Mouse (Mus musculus) lung, embryonic 16.5 days (tissue): ENCODE measurements around the gene Disc1. TPM values are rescaled to one million over a fixed set of nuclear protein-coding genes. Genes with fewer than 3 reads are reported as not detected.

Experiments used
- ATAC-seq: fragments of 200-750 bp; cut with Nextera tagmentation; 2 replicates; pipeline ENCODE4 v1.8.0; 2017; ENCODE audit warnings: low read depth, mild to moderate bottlenecking, moderate library complexity
- H3K27ac ChIP-seq: fragments of 300-500 bp; sonication (generic); 2 replicates; pipeline ENCODE4 v1.5.1; 2014; ENCODE audit warnings: mild to moderate bottlenecking, control low read depth, low read length
- H3K27me3 ChIP-seq: fragments of 300-500 bp; sonication (generic); 2 replicates; pipeline ENCODE4 v1.6.1; 2014; ENCODE audit warnings: low read depth, low read length, mixed read lengths; ENCODE audit not compliant: control insufficient read depth, insufficient read depth
- H3K36me3 ChIP-seq: fragments of 300-500 bp; sonication (generic); 2 replicates; pipeline ENCODE4 v1.6.1; 2014; ENCODE audit warnings: low read length; ENCODE audit not compliant: control insufficient read depth, insufficient read depth
- H3K4me1 ChIP-seq: fragments of 300-500 bp; sonication (generic); replicated peaks from 2 replicates; pipeline ENCODE4 v1.6.1; 2014; ENCODE audit warnings: low read length, mixed read lengths; ENCODE audit not compliant: control insufficient read depth, insufficient read depth
- H3K4me2 ChIP-seq: fragments of 300-500 bp; sonication (generic); 2 replicates; pipeline ENCODE4 v1.6.1; 2014; ENCODE audit warnings: low read depth, low read length, control low read depth
- H3K4me3 ChIP-seq: fragments of 300-500 bp; sonication (generic); 2 replicates; pipeline ENCODE4 v1.5.1; 2014; ENCODE audit warnings: mild to moderate bottlenecking, low read length, control low read depth
- H3K9ac ChIP-seq: fragments of 300-500 bp; sonication (generic); 2 replicates; pipeline ENCODE4 v1.6.1; 2014; ENCODE audit warnings: low read length, control low read depth
- H3K9me3 ChIP-seq: fragments of 300-500 bp; sonication (generic); 2 replicates; pipeline ENCODE4 v1.6.1; 2016; ENCODE audit warnings: low read length; ENCODE audit not compliant: control insufficient read depth
- WGBS: fragments of 180-500 bp; shearing (Covaris S2); extraction: QIAGEN DNeasy Blood & Tissue Kit; methylation state at CpG from one replicate; pipeline ENCODE4 v1.1.7; 2014; 5-methylcytosine and 5-hydroxymethylcytosine counted together
- polyA plus RNA-seq: library from polyadenylated mRNA; unstranded; fragments of >200 nt; fragmentation: Nextera tagmentation; extraction: Ambion mirVana; gene quantifications from 2 replicates; pipeline ENCODE4 v1.2.1, GENCODE M21; 2015

Disc1 gene
- polyA plus RNA-seq, 1 experiment from 2014 or later = 2.6 TPM

DNA sequence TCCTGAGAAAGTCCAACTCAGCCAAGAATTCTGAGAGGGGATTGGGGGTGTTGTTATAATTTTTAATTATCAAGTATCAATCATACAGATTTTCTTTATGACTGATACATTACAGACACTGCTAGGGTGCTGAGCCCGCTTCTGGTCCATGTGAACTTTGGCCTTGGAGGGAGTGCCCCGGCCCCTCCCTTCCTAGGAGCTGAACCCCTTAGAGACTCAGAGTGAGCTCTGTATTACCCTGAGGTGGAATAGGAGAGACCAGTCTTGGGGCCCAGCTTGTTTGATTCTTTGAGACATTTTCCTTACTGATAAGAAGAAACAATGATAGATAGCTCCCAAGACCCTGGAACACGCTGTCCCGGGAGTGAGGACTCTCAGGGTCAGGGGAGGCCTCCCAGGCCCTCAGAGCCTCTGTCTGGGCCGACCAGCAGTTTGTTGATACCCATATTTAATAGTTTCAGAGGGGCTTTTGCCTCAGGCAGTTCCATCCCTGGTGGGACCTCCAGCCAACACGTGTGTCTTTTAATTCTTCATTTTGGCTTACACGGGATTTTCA is 192.8 kb downstream of the Disc1 start:
- Histone ChIP-seq H3K27ac (no peak overlapping the region), H3K27me3 (no peaks in the 10 kb centered on the region), H3K4me2 (no peak overlapping the region), H3K9ac (no peak overlapping the region), H3K36me3 (no peaks in the 10 kb centered on the region), H3K9me3 (no peaks in the 10 kb centered on the region; the same call in 1 of the 2 replicates), H3K4me3 (no peak overlapping the region), H3K4me1 (peaks cover 6% of the 10 kb centered on the region)
- WGBS = 40% methylated on average over 7 of the region's 7 CpGs
- ATAC-seq = no peak

DNA sequence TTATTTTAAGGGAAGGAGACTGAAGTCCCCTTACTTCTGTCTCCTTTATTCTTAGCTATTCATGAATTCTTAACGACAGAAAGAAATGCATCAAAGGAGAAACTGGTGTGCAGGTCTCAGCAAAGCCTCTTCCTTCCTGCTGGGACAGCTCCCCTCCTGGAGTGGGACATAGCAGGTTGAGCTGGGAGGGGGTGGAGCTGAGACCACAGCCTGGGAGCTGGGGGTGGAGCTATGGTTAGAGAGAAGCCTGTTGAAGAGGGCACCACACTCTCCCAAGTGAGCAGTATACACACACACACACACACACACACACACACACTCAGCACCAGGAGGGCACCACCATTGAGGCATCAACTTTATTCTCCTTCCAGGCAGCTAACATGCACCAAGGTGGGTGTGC is 193.4 kb downstream of the Disc1 start:
- no peaks in the 10 kb centered on the region for H3K36me3 ChIP-seq
- WGBS = 3% methylated on average over 1 of the region's 1 CpGs
- H3K4me3 ChIP-seq = no peak overlapping the region
- H3K27me3 ChIP-seq = no peaks in the 10 kb centered on the region
- no peak overlapping the region for H3K4me2 ChIP-seq
- peaks cover 6% of the 10 kb centered on the region; the same call in 1 of the 2 replicates for H3K4me1 ChIP-seq
- no peak overlapping the region for H3K9ac ChIP-seq
- ATAC-seq = no peak
- no peaks in the 10 kb centered on the region; the same call in 1 of the 2 replicates for H3K9me3 ChIP-seq
- H3K27ac ChIP-seq = no peak overlapping the region

DNA sequence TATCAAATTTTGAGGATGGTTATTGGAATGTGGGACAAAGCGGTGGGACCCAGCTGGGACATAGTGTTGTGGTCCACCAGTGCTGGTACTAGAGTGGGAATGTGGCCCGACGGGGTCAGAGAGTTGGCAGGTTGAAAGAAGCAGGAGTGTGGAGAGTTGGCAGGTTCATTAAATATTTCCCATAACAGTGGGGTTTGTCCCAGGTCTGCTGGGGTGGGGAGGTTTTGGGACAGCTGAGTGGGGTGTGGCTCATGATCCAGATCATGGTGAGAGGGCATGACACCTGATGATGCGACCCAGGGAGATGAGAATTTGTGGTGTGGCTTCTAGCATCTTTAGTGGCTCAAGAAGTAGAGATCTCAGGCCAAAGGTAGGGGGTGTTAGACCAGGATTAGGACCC is 199.0 kb downstream of the Disc1 start:
- no peak overlapping the region for H3K9ac ChIP-seq
- H3K9me3 ChIP-seq = no peaks in the 10 kb centered on the region; the same call in 1 of the 2 replicates
- no peak overlapping the region for H3K4me3 ChIP-seq
- no peak overlapping the region for H3K4me2 ChIP-seq
- H3K4me1 ChIP-seq = peaks cover 14% of the 10 kb centered on the region
- WGBS = 97% methylated on average over 4 of the region's 4 CpGs
- H3K27me3 ChIP-seq = no peaks in the 10 kb centered on the region
- no peak for ATAC-seq
- H3K27ac ChIP-seq = no peak overlapping the region; the same call in 1 of the 2 replicates
- no peaks in the 10 kb centered on the region for H3K36me3 ChIP-seq

DNA sequence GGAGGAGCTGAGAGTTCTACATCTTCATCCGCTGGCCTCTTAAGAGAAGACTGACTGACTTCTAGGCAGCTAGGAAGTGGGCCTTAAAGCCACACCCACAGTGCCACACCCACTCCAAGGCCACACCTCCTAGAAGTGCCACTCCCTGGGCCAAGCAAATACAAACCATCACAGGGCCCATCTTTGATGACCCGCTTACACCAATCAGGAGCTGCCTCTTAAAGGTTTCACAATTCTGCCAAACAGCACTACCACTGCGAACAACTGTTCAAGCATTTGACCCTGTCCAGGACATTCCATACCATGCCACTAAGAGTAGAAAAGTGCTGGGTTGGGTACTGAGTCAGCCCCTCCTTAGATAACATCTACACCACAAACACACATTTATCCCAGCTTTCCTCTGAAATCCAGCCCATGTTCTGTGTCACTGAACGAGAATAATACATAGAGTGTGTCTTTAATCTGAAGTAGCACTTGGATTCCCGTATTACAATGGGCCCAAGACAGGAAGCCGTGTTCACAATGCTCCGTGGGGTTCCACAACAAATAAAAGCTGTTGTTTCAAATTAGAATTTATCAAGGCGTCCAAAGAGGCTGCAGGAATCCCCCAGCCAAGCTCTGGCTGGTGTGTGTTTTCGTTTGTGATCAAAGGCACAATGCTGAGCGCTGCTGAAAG is 199.6 kb downstream of the Disc1 start:
- Histone ChIP-seq H3K4me2 (peak overlapping the region; percentile 76), H3K27ac (peak overlapping the region; percentile 89), H3K27me3 (no peaks in the 10 kb centered on the region), H3K36me3 (no peaks in the 10 kb centered on the region), H3K4me3 (peak overlapping the region; percentile 38), H3K9ac (peak overlapping the region; percentile 68), H3K4me1 (peaks cover 14% of the 10 kb centered on the region), H3K9me3 (no peaks in the 10 kb centered on the region; the same call in 1 of the 2 replicates)
- 33% methylated on average over 10 of the region's 10 CpGs for WGBS
- ATAC-seq = peak; percentile 78

DNA sequence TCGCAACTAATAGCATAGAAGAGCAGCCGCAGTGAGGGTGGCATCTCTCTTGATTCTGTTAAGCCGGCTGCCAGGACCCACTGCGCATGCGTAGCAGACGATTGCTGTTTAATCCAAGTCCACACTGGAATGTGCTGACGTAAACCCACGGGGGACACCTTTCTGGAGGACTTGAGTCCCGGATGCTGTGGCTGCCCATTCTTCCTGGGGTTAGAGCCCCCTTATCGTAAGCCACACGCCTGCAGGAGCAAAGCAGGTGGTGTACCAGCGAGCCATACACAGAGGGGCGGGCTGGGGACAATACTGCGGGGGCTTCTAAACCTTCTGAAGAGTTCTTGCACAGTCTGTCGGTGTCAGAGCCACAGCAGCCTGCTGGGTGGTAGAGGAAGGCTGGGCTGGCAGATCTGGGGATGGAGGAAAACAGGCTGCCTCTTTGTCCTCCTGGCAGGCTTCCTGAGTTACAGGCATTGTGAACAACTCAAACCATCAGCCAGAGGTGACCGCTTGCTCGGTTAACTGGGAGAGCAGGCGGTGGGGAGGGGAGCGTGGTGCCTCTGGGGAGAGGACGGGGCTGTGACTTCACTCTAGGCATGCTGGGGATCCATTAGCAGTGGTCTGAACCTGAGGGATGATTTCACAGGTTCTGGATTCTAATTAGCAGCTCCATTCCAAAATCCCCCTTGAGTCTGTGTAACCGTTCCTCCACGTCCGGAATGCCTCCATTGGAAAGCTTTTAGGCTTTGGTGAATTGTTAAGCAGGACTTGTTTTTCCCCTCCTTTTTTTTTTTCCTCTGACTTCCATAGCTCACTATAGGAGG is 200.4 kb downstream of the Disc1 start:
- H3K27me3 ChIP-seq = no peaks in the 10 kb centered on the region
- H3K9me3 ChIP-seq = no peaks in the 10 kb centered on the region; the same call in 1 of the 2 replicates
- H3K36me3 ChIP-seq = no peaks in the 10 kb centered on the region
- peaks cover 14% of the 10 kb centered on the region for H3K4me1 ChIP-seq
- H3K4me2 ChIP-seq = peak overlapping the region; percentile 76
- peak overlapping the region; percentile 38 for H3K4me3 ChIP-seq
- H3K27ac ChIP-seq = peak overlapping the region; percentile 89
- peak; percentile 82 for ATAC-seq
- peak overlapping the region; percentile 68 for H3K9ac ChIP-seq
- WGBS = 22% methylated on average over 23 of the region's 23 CpGs

DNA sequence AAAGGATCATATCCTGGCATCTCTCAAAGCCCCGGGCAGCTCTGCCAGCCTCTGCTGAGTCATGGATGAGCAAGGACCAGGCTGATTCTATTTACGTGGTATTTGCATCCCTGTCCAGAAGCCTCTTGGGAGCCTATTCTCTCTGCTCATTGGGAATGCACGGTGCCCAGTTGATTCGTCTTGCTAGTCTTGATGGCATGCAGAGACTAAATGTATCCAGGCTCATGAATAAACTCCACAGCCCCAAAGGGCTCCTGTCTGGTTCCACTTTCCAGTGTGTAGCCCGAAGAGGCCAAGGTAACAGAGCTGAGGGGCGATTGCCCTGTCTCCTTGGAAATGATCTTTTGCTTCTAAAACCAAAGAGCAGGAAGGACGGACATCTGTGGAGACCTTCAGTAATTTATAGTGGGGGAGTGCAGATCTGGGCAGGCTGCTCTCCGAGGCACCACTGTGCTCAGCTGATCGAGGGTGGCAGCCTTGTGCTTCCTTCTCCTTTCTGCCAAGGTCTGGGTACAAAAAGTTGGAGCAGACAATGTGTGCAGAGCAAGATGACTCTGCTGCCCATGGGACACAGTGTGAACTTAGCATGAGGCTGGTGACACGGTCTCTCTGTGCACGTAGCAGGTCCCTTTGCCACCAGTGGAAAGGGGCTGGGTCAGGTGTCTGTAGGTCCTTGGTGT is 201.2 kb downstream of the Disc1 start:
- Histone ChIP-seq H3K4me3 (no peak overlapping the region), H3K9me3 (no peaks in the 10 kb centered on the region), H3K27me3 (no peaks in the 10 kb centered on the region), H3K4me2 (peak overlapping the region; percentile 76), H3K36me3 (no peaks in the 10 kb centered on the region), H3K27ac (no peak overlapping the region; the same call in 1 of the 2 replicates), H3K4me1 (peaks cover 14% of the 10 kb centered on the region), H3K9ac (no peak overlapping the region; the same call in 1 of the 2 replicates)
- 79% methylated on average over 11 of the region's 11 CpGs for WGBS
- no peak for ATAC-seq

DNA sequence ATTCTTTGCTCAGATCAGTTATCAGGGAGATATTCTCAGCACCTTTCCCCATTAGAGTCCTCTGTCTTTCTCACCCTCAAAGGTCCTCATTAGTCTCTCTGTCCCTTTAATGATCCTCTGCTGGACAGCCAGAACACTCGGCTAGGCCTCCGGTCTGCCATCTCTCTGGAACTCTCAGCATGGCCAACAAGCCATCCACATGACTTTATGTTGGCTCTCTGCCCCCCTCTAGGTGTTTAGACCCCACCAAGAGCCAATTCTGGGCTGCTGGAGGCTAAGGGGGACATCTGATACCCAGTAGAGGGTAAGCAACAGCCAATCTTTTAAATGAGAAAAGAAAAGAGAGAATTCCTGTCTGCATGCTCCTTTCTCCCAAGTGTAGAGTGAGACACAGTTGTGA is 203.7 kb downstream of the Disc1 start:
- H3K9me3 ChIP-seq = no peaks in the 10 kb centered on the region
- no peak overlapping the region for H3K4me3 ChIP-seq
- no peaks in the 10 kb centered on the region for H3K27me3 ChIP-seq
- 52% methylated on average over 2 of the region's 2 CpGs for WGBS
- H3K9ac ChIP-seq = no peak overlapping the region
- H3K36me3 ChIP-seq = no peaks in the 10 kb centered on the region
- no peak for ATAC-seq
- H3K4me2 ChIP-seq = no peak overlapping the region
- peaks cover 14% of the 10 kb centered on the region for H3K4me1 ChIP-seq
- no peak overlapping the region for H3K27ac ChIP-seq

DNA sequence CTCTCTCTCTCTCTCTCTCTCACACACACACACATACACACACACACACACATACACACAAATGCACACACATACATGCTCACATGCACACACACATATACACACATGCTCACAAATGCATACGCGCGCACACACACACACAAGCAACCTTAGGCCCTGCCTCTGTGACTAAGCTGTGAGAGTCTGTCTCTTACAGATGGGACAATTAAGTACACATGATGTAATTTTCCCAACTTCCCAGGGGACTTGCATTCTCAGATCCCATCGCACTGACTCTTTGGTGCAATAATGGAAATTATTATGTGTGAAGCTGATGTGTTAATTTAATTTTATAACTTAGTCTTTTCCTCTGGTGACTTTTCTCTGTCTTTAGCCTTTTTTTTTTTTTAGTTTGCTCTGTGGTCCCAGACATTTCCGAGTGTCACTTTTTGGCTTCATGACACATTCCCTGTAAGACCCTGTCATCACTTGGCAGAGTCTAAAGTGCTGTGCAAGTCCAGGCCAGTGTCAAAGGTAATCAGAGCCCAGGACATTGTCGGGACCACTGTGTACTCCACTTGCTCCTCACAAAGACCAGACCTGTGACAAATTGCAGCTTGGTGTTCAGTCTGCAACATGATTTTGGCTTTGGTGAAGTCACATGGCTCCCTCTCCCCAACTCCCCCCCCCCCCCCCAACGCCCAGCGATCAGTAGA is 205.0 kb downstream of the Disc1 start:
- no peak overlapping the region for H3K27ac ChIP-seq
- no peak overlapping the region for H3K4me2 ChIP-seq
- peaks cover 9% of the 10 kb centered on the region for H3K4me1 ChIP-seq
- 80% methylated on average over 8 of the region's 8 CpGs for WGBS
- H3K4me3 ChIP-seq = no peak overlapping the region
- H3K9me3 ChIP-seq = no peaks in the 10 kb centered on the region
- no peaks in the 10 kb centered on the region for H3K27me3 ChIP-seq
- H3K36me3 ChIP-seq = no peaks in the 10 kb centered on the region
- no peak for ATAC-seq
- no peak overlapping the region for H3K9ac ChIP-seq
